Mouse (Mus musculus): ENCODE measurements at regions not wholly inside any gene's neighbourhood (a gene's known extent, or its start where the extent isn't known, plus 50 kb on each side); places are given as distances from the start of the nearest gene placed in this dataset.

GRCm38 (mm10) chr16:50069033-50069432 lies 268.7 kb downstream of the Cd47 start:
- WGBS, result 61% methylated on average over 4 of the region's 4 CpGs
- Histone ChIP-seq H3K4me1 (ENCODE audit: control insufficient read depth, insufficient read depth, insufficient read length, low read length) (no peaks in the 10 kb centered on the region), H3K4me3 (ENCODE audit: low read depth, low read length) (no peak overlapping the region), H3K27ac (ENCODE audit: insufficient read depth, low read depth, low read length) (no peak overlapping the region), H3K36me3 (ENCODE audit: control insufficient read depth, insufficient read depth, low read length) (no peaks in the 10 kb centered on the region), H3K27me3 (ENCODE audit: control insufficient read depth, insufficient read depth, low read length) (no peaks in the 10 kb centered on the region)
- no peak for TF ChIP-seq CTCF (IDR thresholded peaks at IDR 0.05; ENCODE audit: extremely low read depth, insufficient read length, insufficient replicate concordance, low read depth, low read length)
- TF ChIP-seq POLR2A (IDR thresholded peaks at IDR 0.05; ENCODE audit: low read depth, low read length), result no peak

GRCm38 (mm10) chr16:50070728-50071127 lies 270.4 kb downstream of the Cd47 start:
- H3K4me3 ChIP-seq (ENCODE audit: low read depth, low read length), result no peak overlapping the region
- no peaks in the 10 kb centered on the region for H3K4me1 ChIP-seq (ENCODE audit: control insufficient read depth, insufficient read depth, insufficient read length, low read length)
- H3K27ac ChIP-seq (ENCODE audit: insufficient read depth, low read depth, low read length), result no peak overlapping the region
- no peaks in the 10 kb centered on the region for H3K27me3 ChIP-seq (ENCODE audit: control insufficient read depth, insufficient read depth, low read length)
- H3K36me3 ChIP-seq (ENCODE audit: control insufficient read depth, insufficient read depth, low read length), result no peaks in the 10 kb centered on the region
- 52% methylated on average over 4 of the region's 4 CpGs for WGBS
- TF ChIP-seq POLR2A (IDR thresholded peaks at IDR 0.05; ENCODE audit: low read depth, low read length), result no peak
- no peak for TF ChIP-seq CTCF (IDR thresholded peaks at IDR 0.05; ENCODE audit: extremely low read depth, insufficient read length, insufficient replicate concordance, low read depth, low read length)

- H3K27ac ChIP-seq (ENCODE audit: insufficient read depth, low read depth, low read length), result no peak overlapping the region
- WGBS, result 72% methylated on average over 14 of the region's 14 CpGs
- TF ChIP-seq POLR2A (IDR thresholded peaks at IDR 0.05; ENCODE audit: low read depth, low read length) (no peak), CTCF (IDR thresholded peaks at IDR 0.05; ENCODE audit: extremely low read depth, insufficient read length, insufficient replicate concordance, low read depth, low read length) (no peak)
- H3K4me1 ChIP-seq (ENCODE audit: control insufficient read depth, insufficient read depth, insufficient read length, low read length), result no peaks in the 10 kb centered on the region
- no peaks in the 10 kb centered on the region for H3K36me3 ChIP-seq (ENCODE audit: control insufficient read depth, insufficient read depth, low read length)
- no peak overlapping the region for H3K4me3 ChIP-seq (ENCODE audit: low read depth, low read length)
- H3K27me3 ChIP-seq (ENCODE audit: control insufficient read depth, insufficient read depth, low read length), result no peaks in the 10 kb centered on the region
These were observed 272.6 kb downstream of the Cd47 start for GRCm38 (mm10) chr16:50072853-50073360.

- H3K27me3 ChIP-seq (ENCODE audit: control insufficient read depth, insufficient read depth, low read length), result no peaks in the 10 kb centered on the region
- H3K27ac ChIP-seq (ENCODE audit: insufficient read depth, low read depth, low read length), result no peak overlapping the region
- no peaks in the 10 kb centered on the region for H3K4me1 ChIP-seq (ENCODE audit: control insufficient read depth, insufficient read depth, insufficient read length, low read length)
- TF ChIP-seq CTCF (IDR thresholded peaks at IDR 0.05; ENCODE audit: extremely low read depth, insufficient read length, insufficient replicate concordance, low read depth, low read length) (peak; percentile 46; the same call in 1 of the 2 replicates), POLR2A (IDR thresholded peaks at IDR 0.05; ENCODE audit: low read depth, low read length) (no peak)
- 56% methylated on average over 4 of the region's 4 CpGs for WGBS
- no peak overlapping the region for H3K4me3 ChIP-seq (ENCODE audit: low read depth, low read length)
- no peaks in the 10 kb centered on the region for H3K36me3 ChIP-seq (ENCODE audit: control insufficient read depth, insufficient read depth, low read length)
These were observed 273.6 kb downstream of the Cd47 start for GRCm38 (mm10) chr16:50073979-50074378.

- H3K4me3 ChIP-seq (ENCODE audit: low read depth, low read length), result no peak overlapping the region
- 79% methylated on average over 4 of the region's 4 CpGs for WGBS
- H3K36me3 ChIP-seq (ENCODE audit: control insufficient read depth, insufficient read depth, low read length), result no peaks in the 10 kb centered on the region
- H3K27me3 ChIP-seq (ENCODE audit: control insufficient read depth, insufficient read depth, low read length), result no peaks in the 10 kb centered on the region
- no peaks in the 10 kb centered on the region for H3K4me1 ChIP-seq (ENCODE audit: control insufficient read depth, insufficient read depth, insufficient read length, low read length)
- TF ChIP-seq CTCF (IDR thresholded peaks at IDR 0.05; ENCODE audit: extremely low read depth, insufficient read length, insufficient replicate concordance, low read depth, low read length), result no peak
- no peak for TF ChIP-seq POLR2A (IDR thresholded peaks at IDR 0.05; ENCODE audit: low read depth, low read length)
- H3K27ac ChIP-seq (ENCODE audit: insufficient read depth, low read depth, low read length), result no peak overlapping the region
These were observed 275.3 kb downstream of the Cd47 start for GRCm38 (mm10) chr16:50075641-50076040.

- no peak overlapping the region for H3K27ac ChIP-seq (ENCODE audit: insufficient read depth, low read depth, low read length)
- no peak overlapping the region for H3K4me3 ChIP-seq (ENCODE audit: low read depth, low read length)
- H3K36me3 ChIP-seq (ENCODE audit: control insufficient read depth, insufficient read depth, low read length), result no peaks in the 10 kb centered on the region
- TF ChIP-seq CTCF (IDR thresholded peaks at IDR 0.05; ENCODE audit: extremely low read depth, insufficient read length, insufficient replicate concordance, low read depth, low read length) (no peak), POLR2A (IDR thresholded peaks at IDR 0.05; ENCODE audit: low read depth, low read length) (no peak)
- H3K27me3 ChIP-seq (ENCODE audit: control insufficient read depth, insufficient read depth, low read length), result no peaks in the 10 kb centered on the region
- no peaks in the 10 kb centered on the region for H3K4me1 ChIP-seq (ENCODE audit: control insufficient read depth, insufficient read depth, insufficient read length, low read length)
- 36% methylated on average over 1 of the region's 1 CpGs for WGBS
These were observed 281.2 kb downstream of the Cd47 start for GRCm38 (mm10) chr16:50081511-50081910.

GRCm38 (mm10) chr16:50092318-50092717 lies 292.0 kb downstream of the Cd47 start:
- H3K27ac ChIP-seq (ENCODE audit: insufficient read depth, low read depth, low read length), result no peak overlapping the region
- no peaks in the 10 kb centered on the region for H3K36me3 ChIP-seq (ENCODE audit: control insufficient read depth, insufficient read depth, low read length)
- WGBS, result 88% methylated on average over 1 of the region's 1 CpGs
- H3K27me3 ChIP-seq (ENCODE audit: control insufficient read depth, insufficient read depth, low read length), result no peaks in the 10 kb centered on the region
- H3K4me1 ChIP-seq (ENCODE audit: control insufficient read depth, insufficient read depth, insufficient read length, low read length), result peaks cover 4% of the 10 kb centered on the region; the same call in 1 of the 2 replicates
- TF ChIP-seq CTCF (IDR thresholded peaks at IDR 0.05; ENCODE audit: extremely low read depth, insufficient read length, insufficient replicate concordance, low read depth, low read length), result no peak
- TF ChIP-seq POLR2A (IDR thresholded peaks at IDR 0.05; ENCODE audit: low read depth, low read length), result no peak
- H3K4me3 ChIP-seq (ENCODE audit: low read depth, low read length), result no peak overlapping the region
